In the genomic region with DNA sequence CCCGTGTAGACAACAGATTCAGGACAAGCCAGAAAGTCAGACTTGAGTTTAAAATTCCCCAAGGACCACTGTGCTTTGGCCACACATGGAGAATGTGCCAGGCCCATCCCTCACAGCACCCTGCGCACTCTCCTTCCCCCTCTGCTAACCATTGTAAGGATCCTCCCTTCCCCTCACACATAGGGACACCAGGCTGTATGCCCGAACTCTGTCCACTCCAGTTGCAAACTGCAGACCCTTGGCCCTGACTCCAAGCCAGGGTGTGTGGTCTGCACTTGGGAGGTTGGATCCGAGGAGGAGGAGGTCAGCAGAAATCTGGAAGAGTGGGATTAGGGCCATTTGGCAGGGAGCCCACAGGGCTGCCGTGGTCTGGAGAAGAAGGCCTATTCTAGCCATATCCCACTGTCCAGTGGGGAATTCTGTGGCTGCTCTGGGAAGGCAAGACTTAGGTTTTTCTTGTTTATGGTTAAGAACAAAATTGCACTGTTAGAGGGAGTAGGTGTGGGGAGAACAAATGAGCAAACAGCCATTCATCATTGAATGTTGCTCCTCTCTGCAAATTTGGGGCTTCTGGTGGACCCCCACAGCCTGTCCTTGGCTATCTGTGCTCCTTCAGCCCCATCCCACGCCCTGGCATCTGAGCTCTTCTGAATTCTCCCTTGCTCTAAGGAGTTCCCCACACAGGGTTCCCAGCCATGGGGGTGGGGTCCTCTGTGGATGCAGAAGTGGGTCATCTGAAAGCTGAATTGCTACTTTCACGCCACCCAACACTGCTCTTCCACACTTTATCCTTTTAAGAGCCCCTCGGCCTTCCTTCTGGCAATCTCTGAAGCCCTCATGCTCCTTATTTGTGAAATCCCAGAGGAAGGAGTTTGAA, we compare ENCODE assay signal across 18 mouse cellular contexts.
A peak's percentile ranks its signal among the peaks of the same experiment; 100 is the strongest.
DNase-seq lines count a peak whose midpoint lies in the region; ATAC-seq and TF ChIP-seq lines count a peak whose summit lies in the region.
"Had no signal": no experiment of that assay in that cellular context is flagged by ENCODE, and none has a peak within 500 bp of the region (broad histone marks: within the 10 kb centered on the region; RNA-seq: fewer than 3 reads in every experiment).

No protein-coding gene starts in this region.

- no peak overlapping the region for H3K4me3 ChIP-seq in lung, embryonic 15.5 days
- H3K4me3 ChIP-seq in stomach, postnatal 0 days (ENCODE audit: low read depth, low read length), result no peak overlapping the region
- H3K4me3 ChIP-seq: hindbrain, embryonic 12.5 days; limb, embryonic 13.5 days; neural tube, embryonic 12.5 days had no signal

- TF ChIP-seq EP300 in stomach, postnatal 0 days (optimal IDR thresholded peaks at IDR 0.05), result no peak

- WGBS in lung, embryonic 15.5 days, result 59% methylated on average over 8 of the region's 8 CpGs
- 62% methylated on average over 8 of the region's 8 CpGs for WGBS in stomach, postnatal 0 days

- intact Hi-C loops in heart, postnatal 10 days (cut with DNase I), result no loop called here
- intact Hi-C loops in heart, postnatal 25 days (cut with DNase I), result no loop called here

- no peak for TF ChIP-seq CTCF in stomach, postnatal 0 days (IDR thresholded peaks at IDR 0.05; ENCODE audit: low read depth)

- H3K27me3 ChIP-seq in lung, embryonic 15.5 days, result no peaks in the 10 kb centered on the region
- H3K27me3 ChIP-seq in stomach, postnatal 0 days (ENCODE audit: control insufficient read depth, insufficient read depth, low read length), result no peaks in the 10 kb centered on the region
- H3K27me3 ChIP-seq: hindbrain, embryonic 12.5 days; limb, embryonic 13.5 days; neural tube, embryonic 12.5 days had no signal

- peak; percentile 10 for DNase-seq in adrenal gland, postnatal 10 days
- no peak for DNase-seq in adrenal gland, adult 18-20 months (ENCODE audit: low spot score in 2 of 2)
- DNase-seq in heart, postnatal 10 days, result peak; percentile 31 to 49
- no peak for DNase-seq in heart, postnatal 25 days (ENCODE audit: low spot score)
- no peak for DNase-seq in lung, postnatal 25 days (ENCODE audit: low spot score)
- DNase-seq in stomach, postnatal 0 days (ENCODE audit: low spot score), result no peak
- DNase-seq: cerebellum, adult 9-11 months; layer of hippocampus, postnatal 36 days; right cerebral cortex, postnatal 14 days had no signal

- H3K9me3 ChIP-seq in lung, embryonic 15.5 days, result no peaks in the 10 kb centered on the region
- H3K9me3 ChIP-seq in stomach, postnatal 0 days (ENCODE audit: control insufficient read depth, low read length), result no peaks in the 10 kb centered on the region
- H3K9me3 ChIP-seq: limb, embryonic 13.5 days; neural tube, embryonic 12.5 days had no signal

- H3K4me1 ChIP-seq in lung, embryonic 15.5 days, result peaks cover 16% of the 10 kb centered on the region
- H3K4me1 ChIP-seq in stomach, postnatal 0 days (replicated peaks; ENCODE audit: control insufficient read depth, insufficient read depth), result no peaks in the 10 kb centered on the region
- H3K4me1 ChIP-seq: hindbrain, embryonic 12.5 days; limb, embryonic 13.5 days; neural tube, embryonic 12.5 days had no signal

- no peaks in the 10 kb centered on the region for H3K36me3 ChIP-seq in lung, embryonic 15.5 days
- no peaks in the 10 kb centered on the region for H3K36me3 ChIP-seq in stomach, postnatal 0 days (ENCODE audit: control insufficient read depth, insufficient read depth, low read length)
- H3K36me3 ChIP-seq: hindbrain, embryonic 12.5 days; limb, embryonic 13.5 days; neural tube, embryonic 12.5 days had no signal

- ATAC-seq in lung, embryonic 15.5 days (ENCODE audit: borderline replicate concordance, extremely low read depth, low FRiP score, low TSS enrichment), result peak; percentile 80
- ATAC-seq in stomach, postnatal 0 days (ENCODE audit: low FRiP score, low TSS enrichment), result peak; percentile 47; the same call in 1 of the 2 replicates
- ATAC-seq in megakaryocyte, adult 5-6 weeks (ENCODE audit: poor library complexity, severe bottlenecking), result no peak
- ATAC-seq: intestine, postnatal 0 days; midbrain, embryonic 16.5 days; Patski had no signal

- H3K4me2 ChIP-seq in lung, embryonic 15.5 days, result no peak overlapping the region
- no peak overlapping the region for H3K4me2 ChIP-seq in stomach, postnatal 0 days (replicated peaks; ENCODE audit: low read depth)
- H3K4me2 ChIP-seq: hindbrain, embryonic 12.5 days; limb, embryonic 13.5 days; neural tube, embryonic 12.5 days had no signal

- no peak overlapping the region; the same call in 1 of the 2 replicates for H3K27ac ChIP-seq in lung, embryonic 15.5 days
- no peak overlapping the region for H3K27ac ChIP-seq in stomach, postnatal 0 days (replicated peaks)
- H3K27ac ChIP-seq: hindbrain, embryonic 12.5 days; limb, embryonic 13.5 days; macrophage; neural tube, embryonic 12.5 days had no signal

- no peak overlapping the region for H3K9ac ChIP-seq in lung, embryonic 15.5 days
- no peak overlapping the region for H3K9ac ChIP-seq in stomach, postnatal 0 days (ENCODE audit: low read length)
- H3K9ac ChIP-seq: hindbrain, embryonic 12.5 days; limb, embryonic 13.5 days; neural tube, embryonic 12.5 days had no signal

Comparison
In these comparisons a context has a peak if more than half of its experiments do, and no peak if none do; other contexts are left out.
1. DNase-seq: peak in adrenal gland, postnatal 10 days (single experiment) and heart, postnatal 10 days (2 of 2); none in adrenal gland, adult 18-20 months (0 of 2), heart, postnatal 25 days (single experiment), lung, postnatal 25 days (single experiment) and stomach, postnatal 0 days (single experiment).